Mouse (Mus musculus): ENCODE results near the gene Cacna1g. TPM values are rescaled to one million over a fixed set of nuclear protein-coding genes. Genes with fewer than 3 reads are reported as not detected.

Gene Cacna1g
- total RNA-seq, 2 experiments from 2014 or later = 18.7 to 22.7 TPM

- no peak for DNase-seq (ENCODE audit: low spot score in 2 of 2)
These were observed 104.0 kb downstream of the Cacna1g start for GRCm38 (mm10) chr11:94369981-94370380.

- no peak for DNase-seq (ENCODE audit: low spot score in 2 of 2)
These were observed 108.7 kb downstream of the Cacna1g start for GRCm38 (mm10) chr11:94365340-94365739.

- DNase-seq (ENCODE audit: low spot score in 2 of 2) = no peak
These were observed 110.3 kb downstream of the Cacna1g start for GRCm38 (mm10) chr11:94363690-94364089.

- no peak for DNase-seq (ENCODE audit: low spot score in 2 of 2)
These were observed 111.9 kb downstream of the Cacna1g start for GRCm38 (mm10) chr11:94362101-94362500.

GRCm38 (mm10) chr11:94361166-94361870 is 112.7 kb downstream of the Cacna1g start:
- no peak for DNase-seq (ENCODE audit: low spot score in 2 of 2)

GRCm38 (mm10) chr11:94359168-94359567 is 114.8 kb downstream of the Cacna1g start:
- DNase-seq (ENCODE audit: low spot score in 2 of 2) = no peak

Other genes starting within 250 kb of the Cacna1g start
- 1 to 10 TPM; 2.8 to 3.1 TPM for gene Wfikkn2, start 228.2 kb downstream of the Cacna1g start, total RNA-seq (2021)
- not detected for gene Gm21885, start 192.3 kb downstream of the Cacna1g start, total RNA-seq (2021)
- gene Luc7l3, start 152.2 kb downstream of the Cacna1g start, total RNA-seq (2021) = 10 to 100 TPM; 62.7 to 73.3 TPM
- 100 to 1,000 TPM; 127 to 137 TPM for gene Ankrd40, start 146.2 kb downstream of the Cacna1g start, total RNA-seq (2021)
- gene Abcc3, start 81.2 kb downstream of the Cacna1g start, total RNA-seq (2021) = 1 to 10 TPM; 2.0 to 2.4 TPM
- under 1 TPM in 1 of 2 experiments, not detected in 1; 0.29 TPM for gene Spata20, start 12.0 kb upstream of the Cacna1g start, total RNA-seq (2021)
- gene Epn3, start 25.8 kb upstream of the Cacna1g start, total RNA-seq (2021) = under 1 TPM; 0.47 to 0.49 TPM
- gene Mycbpap, start 47.5 kb upstream of the Cacna1g start, total RNA-seq (2021) = under 1 TPM; 0.26 to 0.59 TPM
- gene Rsad1, start 75.1 kb upstream of the Cacna1g start, total RNA-seq (2021) = 1 to 10 TPM; 4.7 to 6.0 TPM
- 1 to 10 TPM; 1.5 to 2.8 TPM for gene Chad, start 90.8 kb upstream of the Cacna1g start, total RNA-seq (2021)
- 10 to 100 TPM; 10.5 to 11.6 TPM for gene Acsf2, start 127.7 kb upstream of the Cacna1g start, total RNA-seq (2021)
- gene Lrrc59, start 155.6 kb upstream of the Cacna1g start, total RNA-seq (2021) = 10 to 100 TPM; 68.8 to 72.2 TPM
- gene Mrpl27, start 179.6 kb upstream of the Cacna1g start, total RNA-seq (2021) = 10 to 100 TPM; 55.3 to 60.3 TPM
- gene Eme1, start 179.8 kb upstream of the Cacna1g start, total RNA-seq (2021) = 1 to 10 TPM; 4.3 to 4.5 TPM
- 10 to 100 TPM; 17.4 to 18.6 TPM for gene Xylt2, start 203.3 kb upstream of the Cacna1g start, total RNA-seq (2021)
- not detected for gene Gm11541, start 230.3 kb upstream of the Cacna1g start, total RNA-seq (2021)

Measured in gastrocnemius, postnatal 4 days (tissue).